Mouse (Mus musculus) CD4-positive naive resting alpha-beta T cell, adult 57 days (primary cell): ENCODE results near the gene Cdx4. TPM values are rescaled to one million over a fixed set of nuclear protein-coding genes. Genes with fewer than 3 reads are reported as not detected.

Experiments
- total RNA-seq: library from RNA; stranded (reverse); gene quantifications from one replicate; pipeline ENCODE4 v1.2.4, GENCODE M21; 2023

Gene Cdx4
- not detected for total RNA-seq

GRCm38 (mm10) chrX:103321146-103321545, at the start of gene Cdx4:
TSS of gene Cdx4 (plus strand) at chrX:103321398.

GRCm38 (mm10) chrX:103356287-103356686, 35.1 kb downstream of the Cdx4 start, which contains the start of gene Chic1:
TSS of gene Chic1 (plus strand) at chrX:103356476.

Other genes starting within 250 kb of the Cdx4 start
- gene Nap1l2, start 134.8 kb upstream of the Cdx4 start, total RNA-seq, result not detected
- 2.1 TPM for gene Chic1, start 35.1 kb downstream of the Cdx4 start, total RNA-seq
- gene Tsx, start 93.1 kb downstream of the Cdx4 start, total RNA-seq, result 0.77 TPM
- not detected for gene Gm26992, start 100.6 kb downstream of the Cdx4 start, total RNA-seq